Mouse (Mus musculus) erythroblast, embryonic 14.5 days (primary cell): Measurements from ENCODE around the gene Arhgef7. TPM values are rescaled to one million over a fixed set of nuclear protein-coding genes. Genes with fewer than 3 reads are reported as not detected.

Experiments
- H3K27me3 ChIP-seq: 2 replicates; pipeline ENCODE4 v1.6.1; 2012; ENCODE audit warnings: inconsistent platforms; ENCODE audit not compliant: control insufficient read depth
- H3K36me3 ChIP-seq: 2 replicates; pipeline ENCODE4 v1.6.1; 2012; ENCODE audit warnings: mild to moderate bottlenecking, inconsistent platforms; ENCODE audit not compliant: control insufficient read depth
- H3K4me1 ChIP-seq: 2 replicates; pipeline ENCODE4 v1.6.1; 2012; ENCODE audit warnings: inconsistent platforms; ENCODE audit not compliant: control insufficient read depth
- H3K4me3 ChIP-seq: replicated peaks from 2 replicates; pipeline ENCODE3; 2012; ENCODE audit warnings: moderate library complexity, mild to moderate bottlenecking, inconsistent platforms
- H3K9me3 ChIP-seq: 2 replicates; pipeline ENCODE4 v1.6.1; 2012; ENCODE audit warnings: low read length, inconsistent platforms, mixed read lengths; ENCODE audit not compliant: control insufficient read depth
- GATA1 ChIP-seq: IDR thresholded peaks from 2 replicates; pipeline ENCODE4 v1.6.1; 2012; ENCODE audit warnings: low read length, inconsistent platforms, mixed read lengths
- TAL1 ChIP-seq: IDR thresholded peaks from 3 replicates; pipeline ENCODE4 v1.6.1; 2012; ENCODE audit warnings: low read length, inconsistent platforms, mixed read lengths
- polyA plus RNA-seq: library from polyadenylated mRNA; stranded (reverse); fragments of >175 nt; gene quantifications from 2 replicates; pipeline ENCODE4 v1.2.3, GENCODE M21; 2012

The Arhgef7 gene
- polyA plus RNA-seq, 1 experiment, result 1.1 TPM

DNA sequence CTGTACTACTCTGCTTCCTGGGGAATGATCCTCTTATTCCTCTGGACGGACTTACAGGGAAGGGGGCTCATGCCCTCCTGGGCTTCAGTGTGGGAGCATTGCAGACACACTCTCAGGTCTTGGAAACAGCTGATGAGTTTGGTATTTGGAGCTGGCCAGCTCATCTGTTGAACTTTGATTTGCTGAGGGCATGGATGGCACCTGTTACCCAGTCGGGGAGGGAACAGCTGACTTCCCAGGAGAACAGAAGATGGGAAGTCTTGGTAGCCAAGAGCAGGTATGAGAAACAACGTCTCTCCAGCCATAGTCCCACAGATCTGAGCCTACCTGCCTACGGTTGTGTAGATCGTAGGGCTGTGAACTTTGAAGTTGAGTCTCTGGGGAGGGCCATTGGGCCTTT is 44.1 kb downstream of the Arhgef7 start:
- Histone ChIP-seq H3K27me3 (no peaks in the 10 kb centered on the region), H3K9me3 (no peaks in the 10 kb centered on the region), H3K36me3 (peaks cover 12% of the 10 kb centered on the region), H3K4me1 (peaks cover 22% of the 10 kb centered on the region), H3K4me3 (no peak overlapping the region)
- no peak for TF ChIP-seq GATA1
- TF ChIP-seq TAL1, result no peak

DNA sequence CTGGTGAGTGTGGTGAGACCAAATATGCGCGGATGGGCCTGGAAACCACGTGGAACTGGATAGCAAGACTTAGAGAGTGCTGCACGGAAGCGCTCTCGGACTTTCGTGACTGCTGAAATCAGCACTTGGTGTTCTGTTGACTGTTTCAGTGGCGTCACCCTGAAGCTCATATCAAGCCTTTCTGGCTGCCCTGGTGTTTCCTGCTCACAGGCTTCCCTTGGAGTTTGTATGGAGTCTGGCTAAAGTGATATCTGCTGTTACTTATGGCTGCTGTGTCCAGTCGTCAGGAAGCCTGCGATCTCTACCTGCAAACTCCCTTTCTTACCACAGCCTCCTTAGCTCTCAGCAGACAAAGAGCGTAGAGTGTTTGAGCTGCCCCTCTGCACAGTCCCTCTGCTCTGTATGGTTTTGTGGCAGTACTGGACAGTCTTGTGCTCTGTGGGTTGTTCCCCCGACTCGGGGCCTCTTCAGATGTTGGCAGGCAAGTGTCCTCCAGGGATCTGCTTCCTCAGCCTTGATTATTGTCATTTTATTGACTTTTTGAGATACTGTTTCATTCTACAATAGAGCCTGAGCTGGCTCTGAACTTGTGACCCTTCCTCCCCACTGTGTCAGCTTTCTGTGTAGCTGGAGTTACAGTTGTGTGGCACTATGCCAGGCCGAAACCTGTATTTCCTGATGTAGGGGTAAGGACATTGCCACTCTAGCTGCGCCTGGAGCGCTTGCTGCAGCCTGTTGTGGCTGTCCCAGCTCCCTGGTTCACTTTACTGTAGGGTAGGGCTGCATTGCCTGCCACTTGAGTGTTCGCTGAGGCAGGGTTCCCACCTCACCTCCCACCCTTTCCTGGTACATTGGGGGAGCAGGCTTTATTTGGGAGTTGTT is 46.9 kb downstream of the Arhgef7 start:
- TF ChIP-seq TAL1 (no peak), GATA1 (no peak)
- Histone ChIP-seq H3K27me3 (no peaks in the 10 kb centered on the region), H3K36me3 (0 out of 2 replicates have a peak, but pooled peaks cover 2% of the 10 kb centered on the region), H3K4me1 (peaks cover 25% of the 10 kb centered on the region), H3K9me3 (no peaks in the 10 kb centered on the region), H3K4me3 (no peak overlapping the region)

- peaks cover 5% of the 10 kb centered on the region; the same call in 1 of the 2 replicates for H3K36me3 ChIP-seq
- H3K4me3 ChIP-seq, result no peak overlapping the region
- H3K4me1 ChIP-seq, result peaks cover 27% of the 10 kb centered on the region
Observed at GRCm38 (mm10) chr8:11775889-11776288, 48.4 kb downstream of the Arhgef7 start.

DNA sequence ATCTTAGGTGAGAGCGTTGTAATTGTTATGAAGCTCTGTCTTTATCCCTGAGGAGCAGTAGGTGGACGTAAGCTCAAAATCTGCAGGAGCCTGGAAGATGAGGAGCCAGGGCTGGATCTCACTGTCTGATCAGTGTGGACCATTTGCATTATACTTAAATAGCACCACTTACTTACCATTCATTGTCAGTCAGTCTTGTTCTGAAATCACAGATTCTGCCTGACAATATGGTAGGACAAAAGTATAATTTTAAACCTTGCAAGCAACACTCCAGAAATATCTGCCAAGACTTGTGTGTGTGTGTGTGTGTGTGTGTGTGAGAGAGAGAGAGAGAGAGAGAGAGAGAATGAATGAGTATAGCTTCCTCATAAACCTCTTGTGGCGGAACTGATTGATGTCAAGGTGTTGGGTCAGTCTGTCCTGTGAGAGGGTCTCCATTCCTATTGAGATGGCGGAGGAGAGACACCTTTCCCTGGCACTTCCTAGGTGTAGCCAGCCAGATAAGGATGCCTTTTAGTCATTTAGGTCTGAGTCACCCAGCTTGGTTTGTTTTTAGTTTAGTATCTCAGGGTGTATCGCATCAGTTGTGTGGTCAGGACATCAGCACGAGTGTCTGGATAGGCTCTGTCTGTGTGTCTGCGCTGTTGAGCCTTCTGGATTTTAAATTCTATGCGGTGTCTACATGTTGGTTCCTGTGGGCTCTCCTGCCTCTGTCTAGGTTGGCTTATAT is 49.1 kb downstream of the Arhgef7 start:
- Histone ChIP-seq H3K36me3 (peaks cover 9% of the 10 kb centered on the region), H3K4me3 (no peak overlapping the region), H3K9me3 (no peaks in the 10 kb centered on the region), H3K4me1 (peaks cover 27% of the 10 kb centered on the region), H3K27me3 (no peaks in the 10 kb centered on the region)
- TF ChIP-seq TAL1 (no peak), GATA1 (no peak)

More at GRCm38 (mm10) chr8:11775889-11776288, 48.4 kb downstream of the Arhgef7 start:
- TF ChIP-seq TAL1 (no peak), GATA1 (no peak)
- H3K27me3 ChIP-seq, result no peaks in the 10 kb centered on the region
- no peaks in the 10 kb centered on the region for H3K9me3 ChIP-seq

- Histone ChIP-seq H3K4me1 (peaks cover 27% of the 10 kb centered on the region), H3K9me3 (no peaks in the 10 kb centered on the region), H3K4me3 (no peak overlapping the region), H3K36me3 (peaks cover 14% of the 10 kb centered on the region), H3K27me3 (no peaks in the 10 kb centered on the region)
- TF ChIP-seq GATA1 (no peak), TAL1 (no peak)
Observed at GRCm38 (mm10) chr8:11777201-11777600, 49.7 kb downstream of the Arhgef7 start.

GRCm38 (mm10) chr8:11778646-11779433 is 51.3 kb downstream of the Arhgef7 start:
- no peaks in the 10 kb centered on the region for H3K9me3 ChIP-seq
- H3K27me3 ChIP-seq, result no peaks in the 10 kb centered on the region
- no peak overlapping the region for H3K4me3 ChIP-seq
- TF ChIP-seq TAL1, result no peak
- TF ChIP-seq GATA1, result no peak
- peaks cover 29% of the 10 kb centered on the region for H3K36me3 ChIP-seq
- peaks cover 27% of the 10 kb centered on the region for H3K4me1 ChIP-seq

DNA sequence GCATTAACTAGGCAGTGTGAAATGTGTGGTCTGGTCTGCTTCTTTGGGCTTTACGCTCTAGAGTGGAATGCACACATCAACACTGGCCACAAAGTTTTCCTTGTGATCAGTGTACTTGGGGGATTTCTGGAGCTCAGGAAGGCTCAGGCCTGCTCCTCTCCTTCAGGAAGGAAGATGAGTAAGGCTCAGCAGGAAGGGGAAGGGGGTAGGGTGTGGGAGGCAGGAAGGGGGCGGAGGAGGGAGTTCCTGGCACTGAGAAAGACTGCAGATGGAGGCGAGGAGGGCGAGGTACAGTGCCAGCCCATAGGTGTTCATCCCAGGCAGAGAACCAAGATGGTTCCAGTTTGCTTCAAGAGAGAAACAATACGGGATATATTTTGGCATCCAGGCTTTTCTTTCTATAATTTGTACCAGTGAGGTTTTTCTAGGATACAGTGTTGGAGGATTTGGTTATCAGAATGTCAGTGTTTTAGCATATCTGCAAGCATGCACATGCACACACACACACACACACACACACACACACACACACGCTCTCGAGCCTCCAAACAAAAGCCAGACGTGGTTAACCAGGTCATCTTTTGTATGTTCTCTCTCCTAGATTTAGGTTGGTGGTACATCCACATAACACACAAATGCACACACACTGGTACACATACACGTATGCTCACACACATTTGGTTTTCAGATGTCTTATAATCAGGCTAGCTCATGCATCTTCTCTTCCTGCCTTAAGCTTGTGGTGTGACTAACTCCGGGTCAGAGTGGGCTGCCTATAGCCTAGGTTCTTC is 52.5 kb downstream of the Arhgef7 start:
- Histone ChIP-seq H3K4me3 (no peak overlapping the region), H3K27me3 (no peaks in the 10 kb centered on the region), H3K36me3 (peaks cover 35% of the 10 kb centered on the region), H3K9me3 (no peaks in the 10 kb centered on the region), H3K4me1 (peaks cover 20% of the 10 kb centered on the region)
- no peak for TF ChIP-seq TAL1
- no peak for TF ChIP-seq GATA1

DNA sequence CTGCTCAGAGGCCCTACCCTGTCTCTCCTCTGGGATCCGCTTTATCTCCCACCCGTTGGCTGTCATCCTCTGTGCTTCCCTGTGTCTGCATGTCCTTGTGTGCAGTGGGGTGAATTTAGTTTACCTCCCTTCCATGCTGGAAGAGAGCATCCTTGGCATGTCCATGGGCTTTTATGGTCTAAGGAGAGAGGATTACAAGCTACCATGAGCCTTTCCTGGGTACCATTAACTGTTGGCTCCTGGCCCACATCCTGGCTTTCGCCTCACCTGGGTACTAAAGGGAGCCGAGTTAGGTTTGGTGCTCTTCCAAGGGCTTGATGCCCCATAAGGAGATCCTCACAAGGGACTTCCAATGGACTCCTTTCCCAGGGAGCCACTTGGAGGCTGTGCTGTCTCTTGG is 53.1 kb downstream of the Arhgef7 start:
- H3K36me3 ChIP-seq, result peaks cover 41% of the 10 kb centered on the region
- no peaks in the 10 kb centered on the region for H3K9me3 ChIP-seq
- H3K4me3 ChIP-seq, result no peak overlapping the region
- peaks cover 15% of the 10 kb centered on the region for H3K4me1 ChIP-seq
- TF ChIP-seq GATA1, result no peak
- TF ChIP-seq TAL1, result no peak
- H3K27me3 ChIP-seq, result no peaks in the 10 kb centered on the region
